Mouse (Mus musculus) stomach, postnatal 0 days (tissue): ENCODE data around the gene Mob1b.

Source experiments
- CTCF ChIP-seq: IDR thresholded peaks from 2 replicates; pipeline ENCODE4 v1.5.1; 2016; ENCODE audit warnings: antibody characterized with exemption, low read depth, mild to moderate bottlenecking, moderate library complexity
- EP300 ChIP-seq: optimal IDR thresholded peaks from 2 replicates; pipeline ENCODE3; 2016; ENCODE audit warnings: antibody characterized with exemption

DNA sequence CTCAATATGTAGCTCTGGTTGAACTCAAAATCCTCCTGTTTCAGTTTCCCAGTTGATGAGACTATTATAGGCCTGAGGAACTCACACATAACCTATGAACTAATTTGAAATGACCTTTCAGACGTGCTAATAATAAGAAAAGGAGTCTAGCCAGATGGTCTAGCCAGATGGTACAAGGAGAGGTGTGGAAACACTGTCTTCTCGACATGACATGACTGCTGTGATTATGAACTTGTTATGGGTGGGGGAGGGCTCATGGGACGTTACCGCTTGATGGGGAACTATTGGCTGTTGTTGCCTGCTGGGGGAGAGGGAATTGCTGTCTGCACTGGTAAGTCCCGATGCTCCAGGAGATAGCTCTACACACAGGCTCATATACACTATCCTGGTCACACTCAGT, 23.4 kb upstream of the Mob1b start:
- no peak for TF ChIP-seq CTCF
- TF ChIP-seq EP300 = no peak
